Mouse (Mus musculus) ES-E14 (cell line): ENCODE data around the gene Vps13d. TPM values are rescaled to one million over a fixed set of nuclear protein-coding genes. Genes with fewer than 3 reads are reported as not detected.

Experiments
- DNase-seq: peaks from one replicate; pipeline ENCODE4 v3.0.0-alpha.2; 2013; ENCODE audit warnings: low read depth, low spot score
- H3K27ac ChIP-seq: 2 replicates; pipeline ENCODE4 v1.5.1; 2012; ENCODE audit warnings: low read depth, mild to moderate bottlenecking, low read length, moderate library complexity, mixed read lengths; ENCODE audit not compliant: poor library complexity, insufficient read depth, severe bottlenecking
- H3K36me3 ChIP-seq: 2 replicates; pipeline ENCODE4 v1.6.1; 2012; ENCODE audit warnings: mild to moderate bottlenecking, low read length, moderate library complexity, mixed read lengths; ENCODE audit not compliant: control insufficient read depth, poor library complexity, insufficient read depth, severe bottlenecking
- H3K4me1 ChIP-seq, 2 experiments: fragments of 150-350 bp in 1 of 2; sonication (generic) in 1 of 2; 2 replicates each; pipeline ENCODE4 v1.6.1; 2012; ENCODE audit warnings: low read length in 2 of 2, mild to moderate bottlenecking in 1 of 2, mixed read lengths in 1 of 2; ENCODE audit not compliant: control insufficient read depth in 2 of 2, insufficient read depth in 2 of 2, poor library complexity in 1 of 2
- H3K4me3 ChIP-seq, 2 experiments: fragments of 150-350 bp in 1 of 2; sonication (generic) in 1 of 2; 2 replicates each; pipeline ENCODE4 v1.5.1; 2012; ENCODE audit warnings: low read length in 2 of 2, low read depth in 1 of 2, mild to moderate bottlenecking in 1 of 2, mixed read lengths in 1 of 2; ENCODE audit not compliant: insufficient read depth in 1 of 2, poor library complexity in 1 of 2, severe bottlenecking in 1 of 2
- H3K9ac ChIP-seq: 2 replicates; pipeline ENCODE4 v1.6.1; 2012; ENCODE audit warnings: low read depth, mild to moderate bottlenecking, low read length, mixed read lengths; ENCODE audit not compliant: poor library complexity, insufficient read depth, severe bottlenecking
- H3K9me3 ChIP-seq: fragments of 150-350 bp; sonication (generic); 2 replicates; pipeline ENCODE4 v1.6.1; 2012; ENCODE audit warnings: low read depth, mild to moderate bottlenecking, low read length; ENCODE audit not compliant: control insufficient read depth, insufficient read depth
- CHD2 ChIP-seq: IDR thresholded peaks from 2 replicates; pipeline ENCODE4 v1.6.1; 2014; ENCODE audit warnings: mild to moderate bottlenecking, low read depth, low read length, inconsistent platforms
- HCFC1 ChIP-seq: IDR thresholded peaks from 2 replicates; pipeline ENCODE4 v1.6.1; 2012; ENCODE audit warnings: low read length, inconsistent platforms, borderline replicate concordance; ENCODE audit not compliant: insufficient read depth
- MAFK ChIP-seq: IDR thresholded peaks from 2 replicates; pipeline ENCODE4 v1.6.1; 2014; ENCODE audit warnings: mild to moderate bottlenecking, low read depth, low read length, inconsistent platforms; ENCODE audit not compliant: insufficient read depth
- ZC3H11A ChIP-seq: IDR thresholded peaks from 2 replicates; pipeline ENCODE4 v1.6.1; 2012; ENCODE audit warnings: low read depth, mild to moderate bottlenecking, inconsistent platforms, low read length, borderline replicate concordance
- ZNF384 ChIP-seq: IDR thresholded peaks from 2 replicates; pipeline ENCODE4 v1.6.1; 2012; ENCODE audit warnings: low read depth, low read length, inconsistent platforms
- in situ Hi-C, 2 experiments: fragments of 600-800 bp; cut with MboI; formaldehyde crosslinking; loops; one replicate each; pipeline ENCODE4 v1.15.1; 2025; ENCODE audit warnings: low sequenced_read_pairs in 2 of 2, inconsistent platforms in 1 of 2; ENCODE audit not compliant: unreplicated experiment in 2 of 2
- total RNA-seq: library from RNA; depleted of rRNA; stranded (reverse); fragments of 300-350 nt; gene quantifications from 2 replicates; pipeline ENCODE4 v1.2.3, GENCODE M21; 2012

The Vps13d gene
- total RNA-seq, 1 experiment = 15.3 TPM

- no peaks in the 10 kb centered on the region for H3K9me3 ChIP-seq
- no peak for TF ChIP-seq MAFK
- TF ChIP-seq ZC3H11A = no peak
- no peak for TF ChIP-seq ZNF384
- no peak for TF ChIP-seq CHD2
- no peak for TF ChIP-seq HCFC1
- H3K4me3 ChIP-seq = no peak overlapping the region
- in situ Hi-C loops = loop anchor here in 1 of 2 experiments (25.0 kb wide), 1 partner anchor 283 kb away; no protein-coding TSS in a partner anchor
- H3K27ac ChIP-seq = no peak overlapping the region
- H3K9ac ChIP-seq = no peak overlapping the region
- no peaks in the 10 kb centered on the region for H3K36me3 ChIP-seq
- H3K4me1 ChIP-seq = peaks cover 14 to 26% of the 10 kb centered on the region in 2 experiments; a peak in 3 of 4 replicates
- no peak for DNase-seq
Measured at GRCm38 (mm10) chr4:145204779-145205178, 10.0 kb upstream of the Vps13d start.

DNA sequence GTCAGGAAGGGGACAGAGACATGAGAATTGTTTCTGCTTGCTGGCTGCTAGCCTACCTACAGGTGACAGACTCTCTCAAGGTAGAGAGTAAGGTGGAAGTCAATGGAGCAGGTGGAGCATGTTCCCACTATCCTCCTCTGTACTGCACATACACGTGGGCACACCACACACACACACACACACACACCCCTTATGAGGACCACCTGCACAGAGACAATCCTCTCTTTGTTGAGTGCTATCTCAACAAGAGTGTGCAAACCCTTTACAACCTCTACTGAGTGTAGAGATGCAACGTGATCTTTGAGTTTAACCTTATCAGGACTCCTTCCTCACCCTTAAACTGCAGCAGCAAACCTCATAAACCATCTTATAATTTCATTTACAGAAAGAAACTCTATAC lies 8.5 kb upstream of the Vps13d start:
- H3K4me3 ChIP-seq = no peak overlapping the region
- no peaks in the 10 kb centered on the region for H3K36me3 ChIP-seq
- no peak for DNase-seq
- TF ChIP-seq ZC3H11A (no peak), CHD2 (no peak), ZNF384 (no peak), HCFC1 (no peak), MAFK (no peak)
- in situ Hi-C loops = loop anchor here in 1 of 2 experiments (25.0 kb wide), 1 partner anchor 284 kb away; no protein-coding TSS in a partner anchor
- H3K4me1 ChIP-seq = peaks cover 8 to 19% of the 10 kb centered on the region in 2 experiments; a peak in 3 of 4 replicates
- H3K9me3 ChIP-seq = no peaks in the 10 kb centered on the region
- no peak overlapping the region for H3K27ac ChIP-seq
- H3K9ac ChIP-seq = no peak overlapping the region

DNA sequence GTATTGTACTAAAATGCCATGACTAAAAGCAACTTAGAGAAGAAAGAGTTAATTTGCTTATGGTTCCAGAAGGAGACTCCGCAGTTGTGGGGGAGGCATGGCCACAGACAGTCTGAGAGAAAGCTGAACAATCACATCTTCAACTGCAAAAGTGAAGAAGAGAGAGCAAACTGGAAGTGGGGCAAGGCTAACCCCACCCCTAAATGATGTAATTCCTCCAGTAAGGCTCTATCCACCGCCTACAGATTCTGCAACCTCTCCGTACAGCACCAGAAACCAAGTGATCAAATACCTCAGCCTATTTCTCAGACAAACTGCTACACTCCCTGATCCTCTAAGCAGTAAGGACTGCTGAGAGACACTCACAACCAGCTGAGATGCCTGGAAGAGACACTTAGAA lies 6.6 kb upstream of the Vps13d start:
- H3K27ac ChIP-seq = no peak overlapping the region
- no peaks in the 10 kb centered on the region for H3K36me3 ChIP-seq
- H3K4me3 ChIP-seq = no peak overlapping the region
- H3K4me1 ChIP-seq = peaks cover 2 to 16% of the 10 kb centered on the region in 2 experiments; a peak in 2 of 4 replicates
- no peak for DNase-seq
- H3K9me3 ChIP-seq = no peaks in the 10 kb centered on the region
- in situ Hi-C loops = loop anchor here in 1 of 2 experiments (25.0 kb wide), 1 partner anchor 286 kb away; no protein-coding TSS in a partner anchor
- no peak overlapping the region for H3K9ac ChIP-seq
- no peak for TF ChIP-seq HCFC1
- TF ChIP-seq MAFK = no peak
- no peak for TF ChIP-seq CHD2
- no peak for TF ChIP-seq ZNF384
- no peak for TF ChIP-seq ZC3H11A

- H3K36me3 ChIP-seq = no peaks in the 10 kb centered on the region
- H3K4me3 ChIP-seq = no peak overlapping the region
- TF ChIP-seq MAFK (no peak), ZNF384 (no peak), HCFC1 (no peak), ZC3H11A (no peak), CHD2 (no peak)
- H3K4me1 ChIP-seq = peaks cover 2 to 17% of the 10 kb centered on the region in 2 experiments; a peak in 2 of 4 replicates
- no peak for DNase-seq
- in situ Hi-C loops = loop anchor here (25.0 kb wide), 2 partner anchors 87 to 287 kb away; no protein-coding TSS in a partner anchor
- H3K27ac ChIP-seq = no peak overlapping the region
- peak overlapping the region; percentile 20; the same call in 1 of the 2 replicates for H3K9ac ChIP-seq
- no peaks in the 10 kb centered on the region for H3K9me3 ChIP-seq
Measured at GRCm38 (mm10) chr4:145199982-145200699, 5.3 kb upstream of the Vps13d start.

DNA sequence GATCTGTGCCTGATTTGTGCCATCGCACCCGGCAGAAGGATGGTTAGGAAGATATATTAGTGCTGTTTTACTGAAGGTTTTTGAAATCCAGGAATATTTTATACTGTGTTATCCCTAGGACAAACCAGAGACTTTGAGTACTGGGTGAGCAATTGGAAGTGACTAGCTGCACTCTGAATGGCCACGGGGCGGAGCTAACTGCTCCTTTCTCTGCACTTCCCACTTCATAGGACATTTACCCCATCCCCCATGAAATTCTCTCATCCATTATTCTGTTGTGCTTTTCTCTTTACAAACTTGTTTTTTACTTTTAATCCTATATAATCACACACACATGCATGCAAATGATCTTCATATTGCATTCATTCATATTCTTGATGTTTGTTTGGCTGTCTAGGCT lies 1.8 kb upstream of the Vps13d start:
- Histone ChIP-seq H3K4me1 (peaks cover 2 to 14% of the 10 kb centered on the region in 2 experiments; a peak in 2 of 4 replicates), H3K4me3 (no peak overlapping the region), H3K9ac (no peak overlapping the region), H3K27ac (no peak overlapping the region), H3K9me3 (no peaks in the 10 kb centered on the region), H3K36me3 (no peaks in the 10 kb centered on the region)
- in situ Hi-C loops = loop anchor here in 1 of 2 experiments (25.0 kb wide), 1 partner anchor 91 kb away; no protein-coding TSS in a partner anchor
- DNase-seq = no peak
- TF ChIP-seq HCFC1 (no peak), MAFK (no peak), CHD2 (no peak), ZNF384 (no peak), ZC3H11A (no peak)
